Mouse (Mus musculus) ES-Bruce4 (cell line): ENCODE results near the gene Tcf7l2. TPM values are rescaled to one million over a fixed set of nuclear protein-coding genes. Genes with fewer than 3 reads are reported as not detected.

Source experiments
- H3K27ac ChIP-seq: 2 replicates; pipeline ENCODE4 v1.5.1; 2012; ENCODE audit warnings: low read length, inconsistent platforms; ENCODE audit not compliant: insufficient read depth
- H3K27me3 ChIP-seq: 2 replicates; pipeline ENCODE4 v1.6.1; 2012; ENCODE audit warnings: mild to moderate bottlenecking, low read length, inconsistent platforms; ENCODE audit not compliant: control insufficient read depth, poor library complexity, insufficient read depth, severe bottlenecking
- H3K36me3 ChIP-seq: 2 replicates; pipeline ENCODE4 v1.6.1; 2012; ENCODE audit warnings: inconsistent platforms, mild to moderate bottlenecking, low read length, moderate library complexity; ENCODE audit not compliant: control insufficient read depth, poor library complexity, insufficient read depth, severe bottlenecking
- H3K4me1 ChIP-seq: one replicate; pipeline ENCODE4 v1.8.1; 2011; ENCODE audit warnings: low read length; ENCODE audit not compliant: control insufficient read depth, insufficient read depth
- H3K4me3 ChIP-seq: 2 replicates; pipeline ENCODE4 v1.5.1; 2011; ENCODE audit warnings: low read depth, mild to moderate bottlenecking, low read length
- H3K9ac ChIP-seq: 2 replicates; pipeline ENCODE4 v1.6.1; 2012; ENCODE audit warnings: low read depth, mild to moderate bottlenecking, inconsistent platforms; ENCODE audit not compliant: poor library complexity, severe bottlenecking
- H3K9me3 ChIP-seq: replicated peaks from 2 replicates; pipeline ENCODE4 v1.6.1; 2012; ENCODE audit warnings: mild to moderate bottlenecking, low read length, inconsistent platforms; ENCODE audit not compliant: control insufficient read depth, poor library complexity, insufficient read depth, severe bottlenecking
- CTCF ChIP-seq: IDR thresholded peaks from one replicate; pipeline ENCODE4 v1.8.1; 2011; ENCODE audit warnings: low read depth, low read length
- EP300 ChIP-seq: IDR thresholded peaks from 2 replicates; pipeline ENCODE4 v1.6.1; 2011; ENCODE audit warnings: low read depth, low read length; ENCODE audit not compliant: insufficient read depth
- POLR2A ChIP-seq: IDR thresholded peaks from one replicate; pipeline ENCODE4 v1.8.1; 2011; ENCODE audit warnings: low read length; ENCODE audit not compliant: insufficient read depth
- polyA plus RNA-seq: library from polyadenylated mRNA; stranded (reverse); fragments of >200 nt; gene quantifications from 2 replicates; pipeline ENCODE4 v1.2.4, GENCODE M21; 2011; ENCODE audit warnings: low read depth; ENCODE audit not compliant: missing spikeins, insufficient read depth, insufficient read length

Gene Tcf7l2
- polyA plus RNA-seq, 1 experiment = 23.8 TPM

DNA sequence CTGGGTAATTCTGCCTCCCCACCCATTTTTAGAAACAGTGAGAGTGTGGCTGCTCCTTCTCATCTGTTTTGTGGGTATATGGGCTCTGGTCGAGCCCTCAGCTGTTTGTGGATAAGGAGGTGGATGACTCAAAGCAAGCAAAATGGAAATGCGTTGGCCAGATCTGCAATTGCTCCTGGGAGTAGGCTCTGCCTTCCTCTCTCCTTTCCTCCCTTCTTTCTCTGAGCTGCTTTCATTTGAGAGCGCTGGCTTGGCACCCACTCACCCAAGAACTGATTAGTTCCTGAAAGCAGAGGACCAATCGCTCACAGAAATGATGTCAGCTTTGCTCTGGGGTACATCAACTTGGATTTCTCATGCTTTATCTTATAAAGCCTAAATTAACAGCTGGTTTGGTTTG is 32.7 kb downstream of the Tcf7l2 start:
- H3K4me3 ChIP-seq = no peak overlapping the region
- TF ChIP-seq CTCF (no peak), POLR2A (no peak), EP300 (no peak)
- no peaks in the 10 kb centered on the region for H3K36me3 ChIP-seq
- no peaks in the 10 kb centered on the region for H3K4me1 ChIP-seq
- H3K27me3 ChIP-seq = no peaks in the 10 kb centered on the region
- no peak overlapping the region for H3K27ac ChIP-seq
- no peaks in the 10 kb centered on the region for H3K9me3 ChIP-seq
- no peak overlapping the region for H3K9ac ChIP-seq

DNA sequence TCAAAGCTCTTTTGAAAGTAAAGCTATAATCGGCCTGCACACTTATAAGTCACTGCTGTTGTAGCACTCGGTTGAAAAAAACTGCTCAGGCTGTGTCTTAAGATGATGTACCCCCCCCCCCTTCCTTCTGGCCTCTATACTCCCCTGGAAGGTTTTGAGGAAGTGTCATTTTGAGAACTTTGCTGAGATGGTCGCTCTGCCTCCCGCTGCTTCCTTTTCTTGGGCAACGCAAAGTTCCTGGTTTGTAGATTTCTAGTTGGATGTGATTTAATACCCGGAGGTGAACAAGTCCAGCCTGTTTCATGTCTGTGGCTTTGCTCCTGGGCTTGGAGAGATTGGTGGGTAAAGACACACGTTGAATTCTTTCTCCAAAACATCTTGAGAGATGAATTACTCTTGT is 33.2 kb downstream of the Tcf7l2 start:
- H3K4me3 ChIP-seq = no peak overlapping the region
- no peak overlapping the region for H3K27ac ChIP-seq
- H3K9ac ChIP-seq = no peak overlapping the region
- no peaks in the 10 kb centered on the region for H3K27me3 ChIP-seq
- H3K36me3 ChIP-seq = no peaks in the 10 kb centered on the region
- no peaks in the 10 kb centered on the region for H3K9me3 ChIP-seq
- TF ChIP-seq POLR2A (no peak), CTCF (no peak), EP300 (no peak)
- H3K4me1 ChIP-seq = no peaks in the 10 kb centered on the region

DNA sequence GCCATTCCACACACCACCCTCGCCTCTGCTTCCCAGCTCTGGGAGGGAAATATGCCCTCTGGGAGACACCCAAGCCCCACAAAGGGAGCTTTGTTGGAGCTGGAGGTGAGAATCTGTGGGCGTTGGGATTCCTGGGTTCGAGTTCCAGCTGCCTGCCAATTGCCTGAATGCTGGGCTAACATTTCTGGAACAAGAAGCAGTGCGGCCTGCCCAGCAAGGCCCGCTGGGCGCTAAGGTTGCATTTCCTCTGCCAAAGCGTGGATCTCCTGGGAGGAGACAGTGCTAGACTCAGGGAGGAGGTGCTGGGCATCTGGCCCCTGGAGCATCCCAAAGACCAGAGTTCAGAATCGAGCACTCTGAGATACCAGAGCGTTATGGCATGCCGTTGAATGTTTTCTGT is 38.3 kb downstream of the Tcf7l2 start:
- Histone ChIP-seq H3K27ac (no peak overlapping the region), H3K9ac (no peak overlapping the region), H3K27me3 (no peaks in the 10 kb centered on the region), H3K36me3 (no peaks in the 10 kb centered on the region), H3K4me1 (no peaks in the 10 kb centered on the region), H3K4me3 (no peak overlapping the region), H3K9me3 (no peaks in the 10 kb centered on the region)
- TF ChIP-seq EP300 = no peak
- no peak for TF ChIP-seq CTCF
- TF ChIP-seq POLR2A = no peak

GRCm38 (mm10) chr19:55781087-55781486 is 39.5 kb downstream of the Tcf7l2 start:
- no peaks in the 10 kb centered on the region for H3K9me3 ChIP-seq
- no peaks in the 10 kb centered on the region for H3K4me1 ChIP-seq
- H3K4me3 ChIP-seq = no peak overlapping the region
- H3K27me3 ChIP-seq = no peaks in the 10 kb centered on the region
- H3K9ac ChIP-seq = no peak overlapping the region
- TF ChIP-seq EP300 = no peak
- no peak for TF ChIP-seq CTCF
- TF ChIP-seq POLR2A = no peak
- H3K27ac ChIP-seq = no peak overlapping the region
- H3K36me3 ChIP-seq = no peaks in the 10 kb centered on the region

DNA sequence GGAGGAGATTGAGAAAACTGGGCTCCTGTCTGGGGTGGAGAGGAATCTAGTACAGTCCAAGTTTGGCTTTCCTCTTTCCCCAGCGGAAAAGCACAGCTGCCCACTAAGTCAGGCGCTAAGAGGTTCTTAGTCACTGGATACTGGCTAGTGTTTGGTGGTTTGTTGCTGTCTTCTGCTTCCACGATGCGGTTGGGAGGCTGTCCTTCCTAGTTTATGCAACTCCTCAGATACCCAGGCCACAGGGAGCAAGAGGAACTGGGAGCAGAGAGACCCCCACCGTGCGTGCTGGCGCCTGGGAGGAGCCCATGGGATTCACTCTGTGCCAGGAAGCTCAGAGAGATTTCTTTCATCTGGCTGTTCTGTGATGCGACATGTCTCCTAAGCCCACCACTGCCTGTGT is 40.1 kb downstream of the Tcf7l2 start:
- Histone ChIP-seq H3K27ac (no peak overlapping the region), H3K36me3 (no peaks in the 10 kb centered on the region), H3K9ac (no peak overlapping the region), H3K9me3 (no peaks in the 10 kb centered on the region), H3K4me1 (no peaks in the 10 kb centered on the region), H3K4me3 (no peak overlapping the region), H3K27me3 (no peaks in the 10 kb centered on the region)
- no peak for TF ChIP-seq CTCF

DNA sequence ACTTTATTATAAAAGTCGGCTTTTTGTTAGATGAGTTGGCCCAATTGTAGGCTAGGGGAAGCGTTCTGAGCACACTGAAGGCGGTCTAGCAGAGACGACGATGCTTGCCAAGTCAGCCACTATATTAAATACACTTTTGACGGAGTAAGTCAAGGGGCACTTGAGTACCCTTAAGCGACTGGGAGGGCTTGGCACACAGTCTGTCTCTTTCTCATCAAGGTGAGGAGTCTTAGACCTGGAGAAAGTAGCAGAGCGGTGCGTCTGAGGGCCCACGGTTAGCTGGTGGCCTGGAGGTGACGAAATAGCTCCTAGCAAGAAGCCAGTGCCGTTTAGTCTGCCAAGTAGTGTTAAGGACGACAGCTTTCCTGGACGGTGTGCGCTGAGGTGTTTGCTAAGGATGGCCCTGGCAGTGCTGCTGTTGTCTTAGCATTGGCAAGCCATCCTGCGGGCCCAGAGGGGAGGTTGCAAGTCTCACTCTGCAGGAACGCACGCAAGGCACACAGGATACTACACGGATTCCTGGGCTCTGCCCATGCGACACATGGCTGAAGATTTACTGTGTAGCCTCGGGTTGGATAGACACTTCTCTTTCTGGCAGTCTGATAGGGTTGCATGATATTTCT is 43.3 kb downstream of the Tcf7l2 start:
- Histone ChIP-seq H3K27me3 (no peaks in the 10 kb centered on the region), H3K4me1 (peaks cover 1% of the 10 kb centered on the region), H3K9me3 (no peaks in the 10 kb centered on the region), H3K9ac (no peak overlapping the region), H3K27ac (no peak overlapping the region), H3K4me3 (no peak overlapping the region), H3K36me3 (no peaks in the 10 kb centered on the region)
- no peak for TF ChIP-seq POLR2A
- no peak for TF ChIP-seq EP300
- no peak for TF ChIP-seq CTCF
